Mouse (Mus musculus): Measurements from ENCODE around the gene Gm9970. TPM values are rescaled to one million over a fixed set of nuclear protein-coding genes. Genes with fewer than 3 reads are reported as not detected.

Gm9970 gene
- polyA plus RNA-seq, 1 experiment from 2014 or later: 0.73 TPM

DNA sequence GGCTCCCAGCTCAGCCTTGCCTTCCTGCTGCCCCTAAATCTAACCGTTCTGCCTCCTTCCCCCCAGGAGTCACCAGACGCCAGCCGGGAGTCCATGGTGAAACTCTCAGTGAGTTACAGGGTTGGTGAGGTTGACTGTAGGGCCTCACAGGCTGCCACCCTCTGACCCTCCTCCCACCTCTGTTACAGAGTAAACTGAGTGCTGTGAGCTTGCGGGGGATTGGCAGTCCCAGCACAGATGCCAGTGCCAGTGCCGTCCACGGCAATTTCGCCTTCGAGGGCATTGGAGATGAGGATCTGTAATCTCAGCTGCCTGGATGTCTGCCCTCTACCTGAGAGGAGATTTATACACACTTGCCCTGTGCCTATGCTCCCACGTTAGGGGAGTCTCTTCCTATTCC, 42.9 kb downstream of the Gm9970 start:
- TF ChIP-seq CTCF (IDR thresholded peaks at IDR 0.05): no peak
- DNase-seq (ENCODE audit: low read depth, low spot score) (no peak), ATAC-seq (no peak)
- H3K27me3 ChIP-seq: no peaks in the 10 kb centered on the region
- in situ Hi-C loops (cut with MboI; ENCODE audit: low pct_unique_long_range_greater_than_20kb): no loop called here
- ChIA-PET POLR2A (interaction anchor here (1.1 to 1.5 kb wide), 2 partner anchors 10 to 18 kb away, joined by 3 to 10 read pairs; partner anchors contain the start of genes Gm29609 and Gtf3c2), CTCF (interaction anchor here (0.7 to 1.1 kb wide), 3 partner anchors 17 to 48 kb away, joined by 3 read pairs; no protein-coding TSS in a partner anchor)

DNA sequence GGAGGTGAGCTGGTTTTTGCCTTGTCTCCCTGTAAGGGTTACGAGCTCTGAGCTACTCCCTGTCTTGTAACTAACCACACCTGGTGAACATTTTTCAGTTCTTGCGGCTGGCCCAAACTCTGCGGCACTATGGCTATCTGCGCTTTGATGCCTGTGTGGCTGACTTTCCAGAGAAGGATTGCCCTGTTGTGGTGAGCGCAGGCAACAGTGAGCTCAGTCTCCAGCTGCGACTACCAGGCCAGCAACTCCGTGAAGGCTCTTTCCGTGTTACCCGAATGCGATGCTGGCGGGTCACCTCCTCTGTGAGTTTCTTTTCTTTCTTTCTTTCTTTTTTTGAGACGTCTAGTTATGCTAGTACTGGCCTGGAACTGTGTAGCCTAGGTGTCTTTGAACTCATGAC, 44.0 kb downstream of the Gm9970 start:
- no peak for TF ChIP-seq CTCF (IDR thresholded peaks at IDR 0.05)
- ATAC-seq (no peak), DNase-seq (ENCODE audit: low read depth, low spot score) (no peak)
- CTCF ChIA-PET: no interaction called here
- in situ Hi-C loops (cut with MboI; ENCODE audit: low pct_unique_long_range_greater_than_20kb): no loop called here
- POLR2A ChIA-PET: no interaction called here
- H3K27me3 ChIP-seq: no peaks in the 10 kb centered on the region

DNA sequence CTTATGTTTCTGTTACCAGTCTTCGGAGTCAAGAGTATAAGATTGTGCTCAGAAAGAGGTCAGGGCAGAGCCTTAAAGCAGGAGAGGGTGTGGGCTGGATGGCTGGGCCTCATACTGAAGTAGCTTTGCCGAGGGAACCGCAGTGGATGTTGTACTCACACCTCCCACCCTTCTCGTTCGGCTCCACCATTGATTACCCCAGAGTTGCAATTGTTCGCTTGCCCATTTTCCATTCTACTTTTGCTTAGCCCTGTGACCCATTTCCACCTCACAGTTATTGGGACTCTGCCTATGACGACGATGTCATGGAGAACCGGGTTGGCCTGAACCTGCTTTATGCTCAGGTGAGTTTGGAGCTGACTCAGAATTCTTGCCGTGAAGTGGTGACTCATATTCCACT, 44.8 kb downstream of the Gm9970 start:
- in situ Hi-C loops (cut with MboI; ENCODE audit: low pct_unique_long_range_greater_than_20kb): no loop called here

DNA sequence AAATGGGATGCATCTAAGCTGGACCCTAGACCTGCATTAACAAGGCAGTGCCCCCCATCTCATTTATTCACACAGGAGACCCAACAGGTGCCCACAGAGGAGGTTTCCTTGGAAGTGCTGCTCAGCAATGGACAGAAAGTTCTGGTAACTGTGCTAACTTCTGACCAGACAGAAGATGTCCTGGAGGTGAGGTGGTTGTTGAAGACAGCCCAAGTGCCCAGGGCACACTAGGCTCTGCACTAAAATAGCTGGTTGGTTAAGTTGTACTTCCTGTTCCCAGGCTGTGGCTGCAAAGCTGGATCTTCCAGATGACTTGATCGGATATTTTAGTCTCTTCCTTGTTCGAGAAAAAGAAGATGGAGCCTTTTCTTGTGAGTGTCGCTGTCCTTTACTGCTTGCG, 45.4 kb downstream of the Gm9970 start:
- ATAC-seq: no peak

More for the DNA sequence above, 44.8 kb downstream of the Gm9970 start:
- DNase-seq (ENCODE audit: low read depth, low spot score) (no peak), ATAC-seq (no peak)
- no peaks in the 10 kb centered on the region for H3K27me3 ChIP-seq
- POLR2A ChIA-PET: interaction anchor here (0.6 kb wide), 1 partner anchor 36 kb away, joined by 3 read pairs; no protein-coding TSS in a partner anchor
- CTCF ChIA-PET: no interaction called here
- TF ChIP-seq CTCF (IDR thresholded peaks at IDR 0.05): no peak

DNA sequence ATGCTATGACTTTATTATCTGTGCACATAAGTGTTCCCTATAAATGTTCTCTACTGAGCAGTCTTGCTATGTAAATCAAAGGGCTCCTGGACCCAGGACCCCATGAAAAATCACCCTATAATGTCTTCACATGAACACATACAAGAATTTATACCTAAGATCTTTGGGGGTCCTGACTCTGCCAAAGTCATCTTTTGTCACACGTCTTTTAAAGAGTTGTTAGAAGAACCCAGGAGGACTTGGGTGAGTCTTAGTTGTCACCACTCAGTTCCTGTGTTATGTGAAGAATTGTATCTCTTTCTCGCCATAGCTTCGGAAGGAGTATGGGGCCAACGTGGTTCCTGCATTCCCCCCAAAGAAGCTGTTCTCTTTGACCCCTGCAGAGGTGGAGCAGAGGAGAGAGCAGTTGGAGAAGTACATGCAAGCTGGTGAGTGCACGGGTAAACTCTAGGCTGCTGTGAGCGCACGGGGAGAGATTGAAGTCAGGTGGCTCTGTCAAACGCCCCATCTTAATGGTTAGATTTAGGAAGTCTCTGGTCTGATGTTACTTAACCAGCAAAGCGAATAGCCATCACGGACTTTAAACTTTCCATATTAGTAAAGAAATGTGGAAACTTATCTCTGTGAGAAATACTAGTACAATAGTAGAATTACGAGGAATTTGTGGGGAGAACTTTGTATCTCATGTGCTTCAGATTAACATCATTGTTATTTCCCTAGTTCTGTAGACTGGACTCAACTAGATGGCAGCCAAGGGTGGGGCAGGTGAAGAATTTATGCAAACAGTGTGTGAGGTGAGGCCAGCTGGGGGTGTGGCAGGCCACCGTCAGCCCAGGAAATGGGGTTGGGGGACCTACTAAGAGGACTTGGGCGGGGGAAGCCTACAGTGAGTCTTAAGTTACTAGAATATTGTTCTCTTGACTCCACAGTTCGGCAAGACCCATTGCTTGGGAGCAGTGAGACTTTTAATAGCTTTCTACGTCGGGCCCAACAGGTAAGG, 46.2 kb downstream of the Gm9970 start:
- no peak for TF ChIP-seq CTCF (IDR thresholded peaks at IDR 0.05)
- ChIA-PET POLR2A (interaction anchor here (0.6 to 3.0 kb wide), 4 partner anchors 7 to 141 kb away, joined by 3 to 14 read pairs (median 6); partner anchors contain the start of genes Gm29609, Gtf3c2 and Zfp513), CTCF (no interaction called here)
- in situ Hi-C loops (cut with MboI; ENCODE audit: low pct_unique_long_range_greater_than_20kb): no loop called here
- ATAC-seq (no peak), DNase-seq (ENCODE audit: low read depth, low spot score) (no peak)
- no peaks in the 10 kb centered on the region for H3K27me3 ChIP-seq

More for the DNA sequence above, 45.4 kb downstream of the Gm9970 start:
- ChIA-PET POLR2A (no interaction called here), CTCF (no interaction called here)
- in situ Hi-C loops (cut with MboI; ENCODE audit: low pct_unique_long_range_greater_than_20kb): no loop called here
- TF ChIP-seq CTCF (IDR thresholded peaks at IDR 0.05): no peak
- no peak for DNase-seq (ENCODE audit: low read depth, low spot score)
- H3K27me3 ChIP-seq: no peaks in the 10 kb centered on the region

DNA sequence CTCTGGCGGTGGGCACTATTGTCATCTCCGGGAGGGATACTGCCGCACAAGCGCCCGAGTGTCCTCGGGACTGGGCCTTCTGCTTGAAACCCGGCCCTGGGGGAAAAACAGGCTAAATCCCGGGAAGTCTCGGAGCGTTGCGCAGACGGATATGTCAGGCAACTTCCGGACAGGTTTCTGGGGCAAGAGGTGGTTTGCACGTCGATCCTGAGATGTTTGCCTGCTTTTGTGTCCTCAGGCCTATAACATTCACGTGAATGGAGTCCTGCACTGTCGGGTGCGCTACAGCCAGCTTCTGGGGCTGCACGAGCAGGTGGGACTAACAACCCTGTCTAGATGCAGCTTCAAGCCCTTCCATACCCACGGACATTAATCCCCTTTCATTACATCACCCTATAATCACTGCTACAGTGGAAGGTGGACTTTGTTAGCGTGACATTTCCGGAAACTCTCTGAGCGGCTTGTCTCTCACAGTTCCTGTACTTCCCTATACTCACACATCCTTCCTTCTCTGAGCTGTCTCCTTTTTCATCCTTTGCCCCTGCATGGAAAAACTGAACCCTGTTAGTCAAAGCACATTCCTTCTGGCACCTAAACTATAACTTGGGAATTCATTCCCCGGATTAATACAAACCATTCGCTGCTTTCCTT, 47.3 kb downstream of the Gm9970 start:
- no peaks in the 10 kb centered on the region for H3K27me3 ChIP-seq
- no peak for ATAC-seq

DNA sequence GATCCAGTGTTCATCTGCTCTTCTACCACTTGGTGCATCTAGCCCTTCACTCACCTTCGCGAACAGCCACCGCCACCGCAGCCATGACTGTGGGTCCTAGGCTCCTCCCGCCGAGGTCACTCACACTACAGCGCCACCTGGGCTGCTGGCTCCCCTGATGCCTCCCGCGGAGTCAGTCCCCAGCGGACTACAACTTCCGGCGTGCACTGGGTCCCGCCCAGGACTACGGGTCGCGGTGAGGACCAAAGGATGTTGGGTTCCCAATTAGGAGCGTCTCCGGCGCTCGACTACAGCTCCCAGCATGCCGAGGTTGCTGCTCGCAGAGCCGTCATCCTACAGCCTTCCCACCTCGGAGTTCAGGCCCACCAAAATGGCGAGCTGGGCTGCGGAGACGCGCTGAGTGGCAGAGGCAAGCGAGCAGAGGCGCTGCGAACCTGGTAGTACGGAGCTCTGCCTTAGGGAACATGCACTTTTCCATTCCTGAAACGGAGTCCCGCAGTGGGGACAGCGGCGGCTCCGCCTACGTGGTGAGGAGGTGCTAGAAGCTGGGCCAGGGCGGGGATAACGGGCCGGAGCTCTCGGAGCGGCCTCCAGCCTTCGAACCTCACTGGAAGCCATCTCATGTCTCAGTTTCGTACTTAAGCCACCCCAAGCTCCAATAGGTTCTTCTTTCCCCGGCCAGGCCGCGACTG, 47.9 kb downstream of the Gm9970 start, which contains the start of the genes Snx17 and Eif2b4:
TSS of gene Snx17 (plus strand) at position 289 of the 692 bp plus-strand sequence.
TSS of gene Eif2b4 (minus strand) at position 492 of the 692 bp plus-strand sequence.
- in situ Hi-C loops (cut with MboI; ENCODE audit: low pct_unique_long_range_greater_than_20kb): no loop called here
- H3K27me3 ChIP-seq: no peaks in the 10 kb centered on the region
- ChIA-PET CTCF (interaction anchor here (1.0 to 1.9 kb wide), 4 partner anchors 9 to 135 kb away, joined by 4 to 5 read pairs (median 5); partner anchors contain the start of gene Zfp513), POLR2A (interaction anchor here (0.9 to 3.8 kb wide), 10 partner anchors 9 to 97 kb away, joined by 3 to 24 read pairs (median 5); partner anchors contain the start of genes Gm29609, Gtf3c2, Ift172 and Mpv17)
- no peak for TF ChIP-seq CTCF (IDR thresholded peaks at IDR 0.05)
- DNase-seq (ENCODE audit: low read depth, low spot score) (peak; percentile 95), ATAC-seq (peak; percentile 88)

More for the DNA sequence above, 47.3 kb downstream of the Gm9970 start:
- ChIA-PET POLR2A (interaction anchor here (1.1 to 3.0 kb wide), 7 partner anchors 8 to 97 kb away, joined by 3 to 14 read pairs (median 5); partner anchors contain the start of genes Gm29609, Gtf3c2, Ift172 and Zfp513), CTCF (interaction anchor here (1.1 to 1.9 kb wide), 3 partner anchors 8 to 134 kb away, joined by 4 to 5 read pairs (median 5); partner anchors contain the start of gene Zfp513)
- in situ Hi-C loops (cut with MboI; ENCODE audit: low pct_unique_long_range_greater_than_20kb): no loop called here
- TF ChIP-seq CTCF (IDR thresholded peaks at IDR 0.05): no peak
- DNase-seq (ENCODE audit: low read depth, low spot score): no peak

DNA sequence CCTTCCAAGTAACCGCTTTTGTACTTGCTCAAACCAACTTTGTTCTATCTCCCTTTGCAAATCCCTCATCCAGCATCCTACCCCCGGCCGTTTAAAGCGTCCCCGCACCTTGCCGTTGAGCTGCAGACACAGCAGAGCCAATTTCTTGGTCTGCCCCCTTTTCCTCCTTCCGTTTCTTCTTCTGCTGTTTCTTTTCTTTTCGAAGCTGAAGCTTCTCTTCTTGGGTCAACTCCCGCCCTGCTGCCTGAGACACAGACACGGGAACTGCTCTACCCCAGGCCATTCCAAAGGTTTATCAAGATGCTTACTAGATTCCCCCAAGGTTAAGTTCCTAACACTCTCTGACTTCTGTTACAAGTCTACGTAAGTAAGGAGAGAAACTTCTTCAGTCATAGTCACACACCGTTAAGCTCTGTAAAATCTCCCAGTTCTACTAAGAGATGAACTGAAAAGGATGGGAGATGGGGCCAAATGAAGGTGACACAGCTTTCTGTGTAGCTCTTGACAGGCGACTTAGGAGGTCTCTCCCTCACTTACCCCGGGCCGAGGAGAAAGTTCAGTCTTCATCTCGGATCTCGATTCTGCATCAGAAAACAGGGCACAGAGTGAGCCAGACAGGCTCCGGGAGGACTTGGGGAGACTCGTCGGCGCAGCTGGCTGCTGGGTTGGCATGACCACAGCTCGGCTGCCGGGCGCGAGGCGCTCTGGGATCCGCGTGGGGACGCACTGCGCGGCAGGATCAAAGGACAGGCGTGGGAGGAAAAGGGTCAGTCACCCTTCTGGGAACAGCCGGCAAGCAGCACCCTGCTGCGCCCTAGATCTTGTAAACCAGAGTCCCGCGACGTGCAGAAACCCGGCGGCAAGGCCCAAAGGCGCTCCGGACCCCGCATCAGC, 48.7 kb downstream of the Gm9970 start:
- ChIA-PET CTCF (interaction anchor here (0.9 to 1.9 kb wide), 3 partner anchors 11 to 136 kb away, joined by 3 to 5 read pairs (median 4); no protein-coding TSS in a partner anchor), POLR2A (interaction anchor here (0.9 to 3.8 kb wide), 9 partner anchors 10 to 98 kb away, joined by 3 to 24 read pairs (median 4); partner anchors contain the start of genes Gm29609, Gtf3c2, Ift172 and Mpv17)
- in situ Hi-C loops (cut with MboI; ENCODE audit: low pct_unique_long_range_greater_than_20kb): no loop called here
- DNase-seq (ENCODE audit: low read depth, low spot score): no peak
- ATAC-seq: peak; percentile 41
- no peak for TF ChIP-seq CTCF (IDR thresholded peaks at IDR 0.05)
- H3K27me3 ChIP-seq: no peaks in the 10 kb centered on the region

Other genes with a start within 250 kb of the Gm9970 start
- 118 TPM for gene Atraid, start 192.9 kb downstream of the Gm9970 start, polyA plus RNA-seq (2021)
- gene Slc5a6, start 192.3 kb downstream of the Gm9970 start, polyA plus RNA-seq (2021): 13.2 TPM
- 39.8 TPM for gene Cad, start 186.5 kb downstream of the Gm9970 start, polyA plus RNA-seq (2021)
- gene Dnajc5g, start 134.9 kb downstream of the Gm9970 start, polyA plus RNA-seq (2021): not detected
- 0.06 TPM for gene Slc30a3, start 133.0 kb downstream of the Gm9970 start, polyA plus RNA-seq (2021)
- not detected for gene Trim54, start 124.5 kb downstream of the Gm9970 start, polyA plus RNA-seq (2021)
- not detected for gene Ucn, start 102.4 kb downstream of the Gm9970 start, polyA plus RNA-seq (2021)
- 162 TPM for gene Mpv17, start 87.0 kb downstream of the Gm9970 start, polyA plus RNA-seq (2021)
- gene Gm29609, start 61.3 kb downstream of the Gm9970 start, polyA plus RNA-seq (2021): 3.9 TPM
- 63.0 TPM for gene Gtf3c2, start 61.1 kb downstream of the Gm9970 start, polyA plus RNA-seq (2021)
- gene Snx17, start 48.0 kb downstream of the Gm9970 start, polyA plus RNA-seq (2021): 163 TPM
- gene Eif2b4, start 47.8 kb downstream of the Gm9970 start, polyA plus RNA-seq (2021): 78.1 TPM
- gene Zfp513, start 38.9 kb downstream of the Gm9970 start, polyA plus RNA-seq (2021): 44.0 TPM
- gene Ppm1g, start 20.5 kb downstream of the Gm9970 start, polyA plus RNA-seq (2021): 194 TPM
- 133 TPM for gene Nrbp1, start 368 bp downstream of the Gm9970 start, polyA plus RNA-seq (2021)
- 8.6 TPM for gene Krtcap3, start 10.5 kb upstream of the Gm9970 start, polyA plus RNA-seq (2021)
- 57.9 TPM for gene Ift172, start 49.9 kb upstream of the Gm9970 start, polyA plus RNA-seq (2021)
- 107 TPM for gene Fndc4, start 54.8 kb upstream of the Gm9970 start, polyA plus RNA-seq (2021)
- gene Gckr, start 56.2 kb upstream of the Gm9970 start, polyA plus RNA-seq (2021): 5.9 TPM
- gene Zfp512, start 211.2 kb upstream of the Gm9970 start, polyA plus RNA-seq (2021): 15.8 TPM
- not detected for gene 4930548H24Rik, start 244.5 kb upstream of the Gm9970 start, polyA plus RNA-seq (2021)